8 mouse cellular contexts compared by ENCODE assay signal in the genomic region with DNA sequence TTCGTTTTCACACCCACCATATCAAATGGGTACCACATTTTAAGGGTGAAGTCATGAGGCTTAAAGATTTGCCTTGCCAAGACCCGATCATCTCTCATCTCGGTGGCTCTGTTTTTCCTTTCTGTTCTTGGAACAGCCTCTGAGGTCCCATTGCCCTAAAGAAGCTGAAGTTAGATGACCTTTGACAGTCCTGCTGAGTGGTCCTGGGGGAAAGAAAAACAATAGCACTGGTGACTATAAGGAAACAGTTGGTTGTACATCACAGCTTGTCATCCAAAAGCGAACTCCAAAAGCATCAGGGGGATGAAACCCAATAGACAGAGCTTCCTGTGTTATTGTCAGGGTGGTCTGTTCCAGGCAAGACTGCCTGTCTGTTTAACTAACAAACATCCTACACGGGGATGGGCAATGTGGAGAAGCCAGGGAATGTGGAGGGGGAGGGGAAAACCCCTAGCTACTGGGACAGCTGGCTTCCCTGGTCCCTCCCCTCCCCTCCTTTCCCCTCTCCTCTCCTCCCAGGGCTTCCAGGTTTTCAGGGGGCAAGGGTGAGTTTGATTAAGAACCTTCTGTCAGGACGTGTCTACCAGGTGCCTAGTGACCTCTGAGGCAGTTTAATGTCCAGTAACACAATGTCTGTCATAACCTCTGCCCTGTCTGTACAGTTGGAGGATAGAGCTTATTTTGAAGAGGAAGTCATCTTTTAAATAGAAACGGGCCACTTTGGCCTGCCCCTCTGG. TPM values are rescaled to one million over a fixed set of nuclear protein-coding genes. Genes with fewer than 3 reads are reported as not detected.
A peak's percentile ranks its signal among the peaks of the same experiment; 100 is the strongest.
DNase-seq lines count a peak whose midpoint lies in the region; ATAC-seq lines count a peak whose summit lies in the region.

No protein-coding gene starts in this region.

- no peak overlapping the region for H3K4me2 ChIP-seq in heart, embryonic 11.5 days
- no peak overlapping the region for H3K4me2 ChIP-seq in kidney, embryonic 16.5 days (replicated peaks; ENCODE audit: low read depth, low read length)

- H3K4me1 ChIP-seq in heart, embryonic 11.5 days (ENCODE audit: control insufficient read depth, insufficient read depth, low read length) = peaks cover 13% of the 10 kb centered on the region
- peaks cover 25% of the 10 kb centered on the region for H3K4me1 ChIP-seq in embryonic facial prominence, embryonic 10.5 days
- H3K4me1 ChIP-seq in kidney, embryonic 16.5 days (ENCODE audit: insufficient read depth, low read length) = peaks cover 20% of the 10 kb centered on the region

- H3K9ac ChIP-seq in heart, embryonic 11.5 days (ENCODE audit: low read depth, low read length) = no peak overlapping the region
- H3K9ac ChIP-seq in kidney, embryonic 16.5 days (replicated peaks; ENCODE audit: low read length) = no peak overlapping the region

- H3K36me3 ChIP-seq in heart, embryonic 11.5 days (ENCODE audit: control insufficient read depth, insufficient read depth, low read length) = no peaks in the 10 kb centered on the region
- no peaks in the 10 kb centered on the region for H3K36me3 ChIP-seq in embryonic facial prominence, embryonic 10.5 days (replicated peaks)
- H3K36me3 ChIP-seq in kidney, embryonic 16.5 days (ENCODE audit: insufficient read depth, low read length) = no peaks in the 10 kb centered on the region

- H3K27ac ChIP-seq in heart, embryonic 11.5 days (ENCODE audit: low read depth, low read length) = no peak overlapping the region
- no peak overlapping the region for H3K27ac ChIP-seq in embryonic facial prominence, embryonic 10.5 days (replicated peaks)
- H3K27ac ChIP-seq in kidney, embryonic 16.5 days (ENCODE audit: low read length) = peak overlapping the region; percentile 64; the same call in 1 of the 2 replicates

- DNase-seq in heart, postnatal 36 days = no peak
- peak; percentile 46 for DNase-seq in embryonic facial prominence, embryonic 10.5 days (ENCODE audit: low spot score)
- peak; percentile 15 for DNase-seq in lung, postnatal 14 days
- no peak for DNase-seq in ovary, postnatal 14 days (ENCODE audit: low spot score)
- DNase-seq in urinary bladder, postnatal 10 days (ENCODE audit: low spot score) = no peak
- DNase-seq in left cerebral cortex, postnatal 4 days = no peak

- H3K27me3 ChIP-seq in heart, embryonic 11.5 days (ENCODE audit: control insufficient read depth, insufficient read depth, low read length) = no peaks in the 10 kb centered on the region
- H3K27me3 ChIP-seq in embryonic facial prominence, embryonic 10.5 days (replicated peaks; ENCODE audit: low read depth, poor library complexity, severe bottlenecking) = no peaks in the 10 kb centered on the region
- peaks cover 6% of the 10 kb centered on the region; the same call in 1 of the 2 replicates for H3K27me3 ChIP-seq in kidney, embryonic 16.5 days (ENCODE audit: insufficient read depth, low read length)

- WGBS in heart, embryonic 11.5 days (ENCODE audit: insufficient replicate concordance) = 18% methylated on average over 7 of the region's 7 CpGs
- WGBS in embryonic facial prominence, embryonic 10.5 days = 27% methylated on average over 7 of the region's 7 CpGs
- 14% methylated on average over 7 of the region's 7 CpGs for WGBS in kidney, embryonic 16.5 days

- ATAC-seq in heart, embryonic 11.5 days (replicated peaks; ENCODE audit: insufficient number of reproducible peaks, low FRiP score, low TSS enrichment) = peak; percentile 32; the same call in 1 of the 2 replicates
- ATAC-seq in kidney, embryonic 16.5 days (ENCODE audit: low FRiP score, low TSS enrichment) = peak; percentile 83

- H3K9me3 ChIP-seq in heart, embryonic 11.5 days (replicated peaks; ENCODE audit: control insufficient read depth, low read length) = no peaks in the 10 kb centered on the region
- H3K9me3 ChIP-seq in embryonic facial prominence, embryonic 10.5 days = no peaks in the 10 kb centered on the region
- H3K9me3 ChIP-seq in kidney, embryonic 16.5 days (ENCODE audit: low read length) = no peaks in the 10 kb centered on the region

- no peak overlapping the region for H3K4me3 ChIP-seq in heart, embryonic 11.5 days (ENCODE audit: low read depth, low read length)
- no peak overlapping the region for H3K4me3 ChIP-seq in embryonic facial prominence, embryonic 10.5 days
- no peak overlapping the region for H3K4me3 ChIP-seq in kidney, embryonic 16.5 days (ENCODE audit: low read length)

- intact Hi-C loops in heart, postnatal 36 days (cut with DNase I) = no loop called here
- intact Hi-C loops in left cerebral cortex, postnatal 4 days (cut with DNase I) = no loop called here

RNA-seq across cellular contexts. Expression of a gene that starts 27.5 kb away (rescaled TPM):
- 8.9 and 9.7 TPM in 2 replicates for polyA plus RNA-seq in heart, embryonic 11.5 days (2014; fragmentation: Nextera tagmentation; extraction: Ambion mirVana)
- total RNA-seq in heart, postnatal 36 days (2021) = 10 to 100 TPM; 34.0 to 60.3 TPM
- 40.2 and 42.2 TPM in 2 replicates for polyA plus RNA-seq in embryonic facial prominence, embryonic 10.5 days (2016; fragmentation: Nextera tagmentation; extraction: Ambion mirVana)
- 125 and 126 TPM in 2 replicates for polyA plus RNA-seq in kidney, embryonic 16.5 days (2015; fragmentation: Nextera tagmentation; extraction: Ambion mirVana)
- total RNA-seq in left cerebral cortex, postnatal 4 days (2021) = 10 to 100 TPM; 27.9 to 28.4 TPM

RNA-seq across cellular contexts. Expression of a gene that starts 33.5 kb away (rescaled TPM):
- polyA plus RNA-seq in heart, embryonic 11.5 days (2014; fragmentation: Nextera tagmentation; extraction: Ambion mirVana) = 0.07 and 0.24 TPM in 2 replicates
- 1 to 10 TPM; 1.8 to 2.0 TPM for total RNA-seq in heart, postnatal 36 days (2021)
- 0.32 and 0.60 TPM in 2 replicates for polyA plus RNA-seq in embryonic facial prominence, embryonic 10.5 days (2016; fragmentation: Nextera tagmentation; extraction: Ambion mirVana)
- polyA plus RNA-seq in kidney, embryonic 16.5 days (2015; fragmentation: Nextera tagmentation; extraction: Ambion mirVana) = 0.68 and 0.80 TPM in 2 replicates
- total RNA-seq in left cerebral cortex, postnatal 4 days (2021) = 10 to 100 TPM; 53.3 to 54.1 TPM

Comparison
In these comparisons a context has a peak if more than half of its experiments do, and no peak if none do; other contexts are left out.
1. DNase-seq: peak in embryonic facial prominence, embryonic 10.5 days (single experiment) and lung, postnatal 14 days (single experiment); none in heart, postnatal 36 days (0 of 2), ovary, postnatal 14 days (single experiment), urinary bladder, postnatal 10 days (single experiment) and left cerebral cortex, postnatal 4 days (single experiment).